Mouse (Mus musculus) thymus, postnatal 10 days (tissue): ENCODE data around the gene Gm5741.
A peak's percentile ranks its signal among the peaks of the same experiment; 100 is the strongest.

Source experiments
- DNase-seq, 2 experiments: peaks; one replicate each; pipeline ENCODE4 v3.0.0; 2021; ENCODE audit warnings: low spot score in 2 of 2

The Gm5741 gene

DNA sequence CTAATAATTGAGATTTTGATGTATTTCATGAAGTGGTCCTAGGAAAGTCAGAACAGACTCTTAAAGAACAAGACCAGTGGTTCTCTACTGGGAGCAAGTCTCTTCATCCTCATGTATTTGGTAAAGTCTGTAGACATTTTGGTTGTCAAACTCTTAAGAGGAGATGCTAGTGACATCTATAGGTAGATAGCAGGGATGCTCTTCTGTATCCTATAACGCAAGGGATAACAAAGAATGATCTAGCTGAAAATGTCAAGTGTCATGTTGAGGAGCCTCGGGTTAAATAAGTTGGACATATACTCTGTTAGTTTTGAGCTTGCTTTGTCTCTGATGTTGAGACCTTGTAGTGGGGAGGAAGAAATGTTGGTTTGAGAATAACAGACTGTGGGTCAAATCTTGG lies 39.9 kb downstream of the Gm5741 start:
- no peak for DNase-seq

DNA sequence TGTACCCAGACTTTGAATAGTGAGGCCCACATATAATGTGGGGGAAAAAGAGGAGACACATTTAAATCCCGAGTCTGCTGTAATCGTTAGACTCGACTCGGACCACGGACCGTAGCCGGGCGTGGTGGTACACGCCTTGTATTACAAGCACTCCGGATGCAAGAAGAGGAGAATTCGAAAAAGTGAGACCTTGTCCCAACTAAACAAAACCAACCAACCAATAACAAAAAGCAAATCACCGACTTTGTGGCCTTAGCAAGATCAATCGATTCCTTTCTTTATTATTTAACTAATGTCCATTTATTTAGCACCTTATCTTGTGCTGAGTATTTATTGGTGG lies 40.3 kb downstream of the Gm5741 start:
- no peak for DNase-seq

DNA sequence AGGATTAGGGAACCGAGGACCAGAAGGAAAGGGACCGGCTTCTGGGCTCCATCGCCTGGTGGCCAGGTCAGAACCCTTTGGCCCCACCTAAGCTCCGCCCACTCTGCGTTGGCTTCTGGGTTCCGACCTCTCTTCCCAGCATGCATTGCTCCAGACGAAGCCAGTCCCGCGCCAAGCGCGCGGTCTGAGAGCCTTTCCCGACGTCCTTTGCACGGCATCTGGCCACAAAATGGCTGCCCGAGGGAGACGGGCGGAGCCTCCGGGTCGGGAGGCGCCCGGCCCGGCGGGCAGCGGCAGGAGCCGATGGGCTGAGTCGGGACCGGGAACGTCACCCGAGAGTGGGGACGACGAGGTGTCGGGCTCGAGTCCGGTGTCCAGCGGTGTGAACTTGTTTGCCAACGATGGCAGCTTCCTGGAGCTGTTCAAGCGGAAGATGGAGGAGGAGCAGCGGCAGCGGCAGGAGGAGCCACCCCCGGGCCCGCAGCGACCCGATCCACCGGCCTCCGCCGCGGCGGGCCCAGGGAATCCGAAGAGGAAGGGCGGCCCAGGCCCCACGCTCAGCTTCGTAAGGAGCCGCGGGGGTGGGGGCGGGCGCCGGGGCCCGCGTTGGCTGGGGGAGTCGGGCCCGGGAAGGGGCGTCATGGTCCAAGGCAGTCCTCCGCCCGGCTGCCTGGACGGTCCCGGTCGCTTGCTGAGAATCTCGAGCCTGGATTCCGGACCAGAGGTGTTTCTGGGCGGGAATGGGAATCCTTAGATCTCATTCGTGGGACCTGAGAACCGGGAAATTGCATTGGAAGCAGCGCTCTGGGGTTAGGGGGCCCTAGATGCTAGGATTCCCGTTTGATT lies 40.9 kb downstream of the Gm5741 start, which contains the start of gene Trir:
Trir (plus strand) TSS at position 154 of the 846 bp plus-strand sequence.
- peak; percentile 89 for DNase-seq

DNA sequence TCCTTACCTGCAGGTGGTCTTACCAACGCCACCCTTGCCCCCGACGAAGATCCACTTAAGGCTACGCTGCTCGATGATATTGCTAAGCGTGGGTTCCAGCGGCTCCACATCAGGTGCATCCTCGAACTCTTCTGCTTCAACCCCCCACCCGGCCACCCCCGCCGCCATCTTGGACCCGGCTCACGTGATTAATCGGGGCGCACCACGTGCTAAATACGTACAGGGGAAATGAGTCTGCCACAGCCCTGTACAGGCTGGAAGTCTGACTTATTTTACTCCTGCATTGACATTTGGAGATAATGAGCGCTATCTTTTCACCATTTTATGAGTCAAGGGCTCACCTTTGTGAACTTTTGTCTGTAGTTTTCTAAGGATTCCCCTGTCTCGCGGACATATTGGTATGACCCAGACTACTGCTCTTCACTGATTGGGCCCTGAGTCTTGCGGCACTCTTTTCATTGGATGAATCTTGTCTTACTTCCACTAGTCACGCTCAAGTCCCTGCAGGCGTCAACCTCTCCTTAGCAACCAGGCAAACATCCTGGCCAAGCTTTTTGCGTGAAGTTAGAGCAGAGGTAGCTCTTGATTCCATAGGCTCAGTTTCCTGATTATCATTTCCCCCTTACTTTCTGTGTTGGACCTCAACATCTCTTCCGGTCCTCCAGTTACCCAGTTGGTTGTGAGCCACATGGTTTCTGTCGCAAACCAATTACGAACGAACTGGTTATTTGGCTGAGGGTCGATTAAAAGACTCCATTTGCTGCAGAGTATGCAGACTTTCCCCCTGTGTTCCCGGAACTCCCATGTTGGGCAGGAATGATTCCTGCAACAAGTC lies 42.5 kb downstream of the Gm5741 start, which contains the start of gene Asna1:
Asna1 (minus strand) TSS at position 184 of the 835 bp plus-strand sequence.
- peak; percentile 73 to 78 for DNase-seq

DNA sequence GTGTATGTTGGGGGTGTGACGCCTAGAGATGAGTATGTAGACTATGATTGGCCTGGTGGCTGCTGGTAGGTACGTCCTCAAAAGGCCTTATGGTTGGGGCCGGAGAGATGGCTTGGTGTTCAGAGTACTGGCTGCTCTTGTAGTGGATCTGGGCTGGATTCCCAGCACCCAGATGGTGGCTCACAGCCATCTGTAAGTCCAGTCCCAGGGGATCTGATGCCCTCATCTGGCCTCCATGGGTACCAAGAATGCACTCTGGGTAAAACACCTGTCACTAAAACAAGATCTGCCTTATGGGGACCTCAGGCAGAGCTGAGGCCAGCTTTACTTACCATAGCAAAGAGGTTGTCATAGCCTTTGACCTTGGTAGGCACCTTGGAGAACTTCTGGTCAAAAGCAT lies 43.9 kb downstream of the Gm5741 start:
- DNase-seq, result no peak

DNA sequence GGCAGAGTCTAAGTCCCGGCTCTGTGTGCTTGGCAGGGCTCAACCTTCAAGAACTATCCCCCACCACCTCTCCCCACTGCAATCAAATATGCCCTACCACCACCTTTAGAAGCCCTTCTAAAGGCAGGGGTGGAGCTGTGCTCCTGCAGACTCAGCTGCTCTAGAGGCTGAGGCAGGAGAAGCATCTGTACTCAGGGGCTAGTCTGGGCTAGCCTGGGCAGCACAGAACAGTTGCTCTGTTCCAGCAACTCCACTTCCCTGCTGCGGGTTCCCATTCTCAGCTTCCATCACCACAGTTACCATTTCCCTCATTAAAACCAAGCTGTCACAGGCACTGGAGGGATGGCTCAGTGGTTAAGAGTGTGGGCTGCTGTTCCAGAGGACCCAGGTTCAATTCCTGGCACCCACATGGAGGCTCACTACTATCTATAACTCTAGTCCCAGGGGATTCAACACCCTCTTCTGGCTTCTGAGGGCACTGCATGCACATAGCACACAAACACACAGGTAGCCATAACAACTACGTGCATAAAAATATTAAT lies 46.2 kb downstream of the Gm5741 start:
- DNase-seq, result no peak
